Mouse (Mus musculus) heart, postnatal 0 days (tissue): ENCODE data around the gene Stpg3.

Experiments used
- CTCF ChIP-seq: IDR thresholded peaks from 2 replicates; pipeline ENCODE4 v1.5.1; 2016; ENCODE audit warnings: antibody characterized with exemption, control low read depth, low read depth
- EP300 ChIP-seq: IDR thresholded peaks from 2 replicates; pipeline ENCODE4 v1.6.1; 2016; ENCODE audit warnings: antibody characterized with exemption, low read depth

DNA sequence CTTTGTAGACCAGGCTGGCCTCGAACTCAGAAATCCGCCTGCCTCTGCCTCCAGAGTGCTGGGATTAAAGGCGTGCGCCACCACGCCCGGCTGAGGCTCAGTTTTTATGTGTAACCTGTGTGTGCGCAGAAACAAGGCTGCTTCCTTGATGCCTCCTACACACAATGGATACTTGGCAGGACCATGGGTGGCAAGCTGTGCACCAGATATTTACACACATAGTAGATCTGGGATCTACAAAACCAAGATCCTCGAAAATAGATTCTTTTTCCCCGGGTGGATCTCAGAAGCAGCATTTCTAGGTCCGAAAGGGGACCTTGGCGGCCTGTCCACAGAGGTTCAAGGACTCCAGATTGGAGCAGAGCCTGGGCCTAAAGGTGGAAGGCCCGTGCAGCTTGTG is 47.4 kb upstream of the Stpg3 start:
- TF ChIP-seq CTCF, result no peak
- no peak for TF ChIP-seq EP300
